Mouse (Mus musculus): ENCODE measurements at regions not wholly inside any gene's neighbourhood (a gene's known extent, or its start where the extent isn't known, plus 50 kb on each side); places are given as distances from the start of the nearest gene placed in this dataset.
A peak's percentile ranks its signal among the peaks of the same experiment; 100 is the strongest.

- H3K4me3 ChIP-seq (ENCODE audit: low read depth, low read length): no peak overlapping the region
- 96% methylated on average over 1 of the region's 1 CpGs for WGBS
- DNase-seq (ENCODE audit: low spot score) (no peak), ATAC-seq (ENCODE audit: low read depth) (no peak)
- H3K27me3 ChIP-seq (replicated peaks; ENCODE audit: control insufficient read depth, insufficient read depth, low read length): no peaks in the 10 kb centered on the region
- H3K36me3 ChIP-seq (ENCODE audit: control insufficient read depth, insufficient read depth, low read length): no peaks in the 10 kb centered on the region
- no peak overlapping the region for H3K4me2 ChIP-seq (ENCODE audit: low read depth, low read length)
- no peaks in the 10 kb centered on the region for H3K4me1 ChIP-seq (ENCODE audit: control insufficient read depth, insufficient read depth, low read length)
- H3K9me3 ChIP-seq (ENCODE audit: control insufficient read depth, low read length): peaks cover 5% of the 10 kb centered on the region; the same call in 1 of the 2 replicates
- no peak overlapping the region for H3K27ac ChIP-seq (replicated peaks; ENCODE audit: low read depth, low read length)
- no peak overlapping the region for H3K9ac ChIP-seq (ENCODE audit: low read depth, low read length)
These were observed 288.2 kb downstream of the Adra2a start for GRCm38 (mm10) chr19:54332140-54332539.

DNA sequence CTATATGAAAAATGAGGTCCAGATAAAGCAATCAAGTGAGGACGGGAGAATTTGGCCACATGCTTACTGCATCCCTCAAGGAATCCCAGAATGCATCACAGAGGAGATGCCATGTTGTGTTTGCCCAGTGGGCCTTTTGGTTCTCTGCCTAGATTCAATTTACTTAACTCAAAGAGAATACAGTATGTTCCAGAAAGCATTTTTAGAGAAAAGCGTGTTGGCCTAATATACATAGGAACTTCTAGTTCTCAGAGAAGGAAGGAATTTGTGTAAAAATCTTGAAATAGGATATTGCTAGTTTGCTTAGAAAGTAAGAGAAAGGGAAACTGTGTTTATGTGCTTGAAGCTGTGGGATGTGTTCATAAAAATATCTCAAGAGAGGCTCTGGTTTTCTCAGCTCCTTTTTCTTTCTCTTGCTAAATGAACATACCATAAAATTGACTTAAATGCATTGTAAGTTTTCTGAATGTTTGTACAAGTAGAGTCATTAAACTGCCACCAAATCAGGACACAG, 296.9 kb downstream of the Adra2a start:
- no peaks in the 10 kb centered on the region for H3K27me3 ChIP-seq (replicated peaks; ENCODE audit: control insufficient read depth, insufficient read depth, low read length)
- no peaks in the 10 kb centered on the region for H3K36me3 ChIP-seq (ENCODE audit: control insufficient read depth, insufficient read depth, low read length)
- no peak overlapping the region for H3K27ac ChIP-seq (replicated peaks; ENCODE audit: low read depth, low read length)
- WGBS: 77% methylated on average over 2 of the region's 2 CpGs
- no peaks in the 10 kb centered on the region for H3K4me1 ChIP-seq (ENCODE audit: control insufficient read depth, insufficient read depth, low read length)
- H3K9ac ChIP-seq (ENCODE audit: low read depth, low read length): no peak overlapping the region
- H3K9me3 ChIP-seq (ENCODE audit: control insufficient read depth, low read length): no peaks in the 10 kb centered on the region
- DNase-seq (ENCODE audit: low spot score): no peak
- no peak for ATAC-seq (ENCODE audit: low read depth)
- no peak overlapping the region for H3K4me2 ChIP-seq (ENCODE audit: low read depth, low read length)
- no peak overlapping the region for H3K4me3 ChIP-seq (ENCODE audit: low read depth, low read length)

- Histone ChIP-seq H3K4me3 (ENCODE audit: low read depth, low read length) (no peak overlapping the region), H3K4me2 (ENCODE audit: low read depth, low read length) (no peak overlapping the region), H3K36me3 (ENCODE audit: control insufficient read depth, insufficient read depth, low read length) (no peaks in the 10 kb centered on the region), H3K9me3 (ENCODE audit: control insufficient read depth, low read length) (no peaks in the 10 kb centered on the region), H3K9ac (ENCODE audit: low read depth, low read length) (no peak overlapping the region), H3K27me3 (replicated peaks; ENCODE audit: control insufficient read depth, insufficient read depth, low read length) (no peaks in the 10 kb centered on the region), H3K4me1 (ENCODE audit: control insufficient read depth, insufficient read depth, low read length) (no peaks in the 10 kb centered on the region), H3K27ac (replicated peaks; ENCODE audit: low read depth, low read length) (no peak overlapping the region)
- WGBS: 84% methylated on average over 7 of the region's 7 CpGs
- ATAC-seq (ENCODE audit: low read depth) (no peak), DNase-seq (ENCODE audit: low spot score) (no peak)
These were observed 315.8 kb downstream of the Adra2a start for GRCm38 (mm10) chr19:54359731-54360130.

- Histone ChIP-seq H3K36me3 (ENCODE audit: control insufficient read depth, insufficient read depth, low read length) (no peaks in the 10 kb centered on the region), H3K27me3 (replicated peaks; ENCODE audit: control insufficient read depth, insufficient read depth, low read length) (no peaks in the 10 kb centered on the region), H3K9me3 (ENCODE audit: control insufficient read depth, low read length) (no peaks in the 10 kb centered on the region), H3K27ac (replicated peaks; ENCODE audit: low read depth, low read length) (no peak overlapping the region), H3K4me3 (ENCODE audit: low read depth, low read length) (no peak overlapping the region), H3K4me2 (ENCODE audit: low read depth, low read length) (no peak overlapping the region), H3K9ac (ENCODE audit: low read depth, low read length) (no peak overlapping the region), H3K4me1 (ENCODE audit: control insufficient read depth, insufficient read depth, low read length) (no peaks in the 10 kb centered on the region)
- DNase-seq (ENCODE audit: low spot score) (no peak), ATAC-seq (ENCODE audit: low read depth) (no peak)
- WGBS: 75% methylated on average over 3 of the region's 3 CpGs
These were observed 316.7 kb downstream of the Adra2a start for GRCm38 (mm10) chr19:54360660-54361059.

- H3K4me3 ChIP-seq (ENCODE audit: low read depth, low read length): no peak overlapping the region
- H3K4me1 ChIP-seq (ENCODE audit: control insufficient read depth, insufficient read depth, low read length): no peaks in the 10 kb centered on the region
- no peak overlapping the region for H3K27ac ChIP-seq (replicated peaks; ENCODE audit: low read depth, low read length)
- H3K27me3 ChIP-seq (replicated peaks; ENCODE audit: control insufficient read depth, insufficient read depth, low read length): no peaks in the 10 kb centered on the region
- no peaks in the 10 kb centered on the region for H3K36me3 ChIP-seq (ENCODE audit: control insufficient read depth, insufficient read depth, low read length)
- H3K4me2 ChIP-seq (ENCODE audit: low read depth, low read length): no peak overlapping the region
- no peaks in the 10 kb centered on the region for H3K9me3 ChIP-seq (ENCODE audit: control insufficient read depth, low read length)
- ATAC-seq (ENCODE audit: low read depth) (no peak), DNase-seq (ENCODE audit: low spot score) (no peak)
- no peak overlapping the region for H3K9ac ChIP-seq (ENCODE audit: low read depth, low read length)
These were observed 341.1 kb downstream of the Adra2a start for GRCm38 (mm10) chr19:54385101-54385500.

DNA sequence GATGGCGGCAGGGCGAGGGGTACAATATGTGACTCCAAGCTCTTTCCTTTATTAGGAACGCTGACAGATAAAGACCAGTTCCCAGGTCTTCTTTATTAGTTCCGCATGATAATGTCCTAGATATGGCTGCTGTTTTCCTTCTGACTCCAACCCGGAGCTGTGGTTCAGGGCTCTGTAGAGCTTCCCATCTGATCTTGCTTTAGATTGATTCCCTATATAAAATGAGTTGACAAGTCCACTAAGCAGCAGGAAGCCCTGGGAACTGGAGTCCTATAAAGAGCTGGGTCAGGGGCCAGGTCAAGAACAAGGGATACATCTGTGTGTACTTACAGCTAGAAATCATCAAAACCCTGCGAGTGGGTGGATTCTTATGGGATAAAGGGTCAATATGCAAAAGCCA, 347.5 kb downstream of the Adra2a start:
- H3K27ac ChIP-seq (replicated peaks; ENCODE audit: low read depth, low read length): no peak overlapping the region
- no peaks in the 10 kb centered on the region for H3K4me1 ChIP-seq (ENCODE audit: control insufficient read depth, insufficient read depth, low read length)
- H3K27me3 ChIP-seq (replicated peaks; ENCODE audit: control insufficient read depth, insufficient read depth, low read length): no peaks in the 10 kb centered on the region
- 56% methylated on average over 6 of the region's 6 CpGs for WGBS
- ATAC-seq (ENCODE audit: low read depth): no peak
- no peak overlapping the region for H3K9ac ChIP-seq (ENCODE audit: low read depth, low read length)
- H3K9me3 ChIP-seq (ENCODE audit: control insufficient read depth, low read length): no peaks in the 10 kb centered on the region
- no peak overlapping the region for H3K4me2 ChIP-seq (ENCODE audit: low read depth, low read length)
- H3K36me3 ChIP-seq (ENCODE audit: control insufficient read depth, insufficient read depth, low read length): no peaks in the 10 kb centered on the region
- H3K4me3 ChIP-seq (ENCODE audit: low read depth, low read length): no peak overlapping the region
- DNase-seq (ENCODE audit: low spot score): peak; percentile 29

DNA sequence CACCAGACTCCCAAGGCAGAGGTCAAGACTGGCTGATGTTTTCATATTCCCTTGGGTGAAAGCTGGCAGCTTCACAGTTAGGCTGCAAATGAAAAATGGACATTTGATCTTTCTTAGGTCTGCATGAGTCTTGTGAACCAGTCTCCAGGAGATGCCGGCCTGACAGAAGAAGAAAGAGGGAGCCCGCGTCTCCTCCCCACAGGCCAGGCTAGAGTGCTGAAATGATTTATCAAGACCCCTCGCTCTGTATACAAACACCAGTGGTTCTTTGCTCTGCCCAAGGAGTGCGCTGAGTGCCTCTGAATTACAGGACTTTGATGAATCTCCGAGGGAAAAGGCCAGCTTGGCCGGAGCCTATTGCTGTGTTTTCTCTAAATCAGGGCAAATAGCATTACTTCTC, 355.7 kb downstream of the Adra2a start:
- H3K4me1 ChIP-seq (ENCODE audit: control insufficient read depth, insufficient read depth, low read length): no peaks in the 10 kb centered on the region
- 52% methylated on average over 7 of the region's 7 CpGs for WGBS
- H3K4me2 ChIP-seq (ENCODE audit: low read depth, low read length): no peak overlapping the region
- H3K9me3 ChIP-seq (ENCODE audit: control insufficient read depth, low read length): no peaks in the 10 kb centered on the region
- ATAC-seq (ENCODE audit: low read depth) (no peak), DNase-seq (ENCODE audit: low spot score) (no peak)
- no peaks in the 10 kb centered on the region for H3K36me3 ChIP-seq (ENCODE audit: control insufficient read depth, insufficient read depth, low read length)
- no peak overlapping the region for H3K27ac ChIP-seq (replicated peaks; ENCODE audit: low read depth, low read length)
- no peak overlapping the region for H3K4me3 ChIP-seq (ENCODE audit: low read depth, low read length)
- H3K27me3 ChIP-seq (replicated peaks; ENCODE audit: control insufficient read depth, insufficient read depth, low read length): no peaks in the 10 kb centered on the region
- no peak overlapping the region for H3K9ac ChIP-seq (ENCODE audit: low read depth, low read length)

DNA sequence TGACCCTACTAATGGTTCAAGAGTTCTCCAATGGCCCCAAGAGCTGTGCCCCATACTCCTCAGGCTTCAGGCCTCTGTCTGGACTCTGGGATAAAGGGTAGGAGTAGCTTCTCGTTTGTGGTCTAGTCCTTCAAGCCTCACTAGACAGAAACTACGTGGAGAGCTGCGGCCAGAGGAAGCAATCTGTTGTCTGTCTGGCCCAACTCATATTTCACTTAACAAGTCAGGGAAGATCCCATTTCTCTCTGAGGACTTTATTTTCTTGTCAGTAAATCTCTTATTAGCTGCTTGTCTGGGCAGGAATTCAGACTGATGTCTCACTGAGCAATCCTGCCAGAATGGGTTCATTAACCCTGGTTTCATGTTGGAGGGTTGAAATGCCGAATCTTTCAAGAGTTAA, 364.0 kb downstream of the Adra2a start:
- ATAC-seq (ENCODE audit: low read depth) (no peak), DNase-seq (ENCODE audit: low spot score) (no peak)
- Histone ChIP-seq H3K4me1 (ENCODE audit: control insufficient read depth, insufficient read depth, low read length) (no peaks in the 10 kb centered on the region), H3K27me3 (replicated peaks; ENCODE audit: control insufficient read depth, insufficient read depth, low read length) (no peaks in the 10 kb centered on the region), H3K9me3 (ENCODE audit: control insufficient read depth, low read length) (no peaks in the 10 kb centered on the region), H3K36me3 (ENCODE audit: control insufficient read depth, insufficient read depth, low read length) (no peaks in the 10 kb centered on the region), H3K4me3 (ENCODE audit: low read depth, low read length) (no peak overlapping the region), H3K4me2 (ENCODE audit: low read depth, low read length) (no peak overlapping the region), H3K27ac (replicated peaks; ENCODE audit: low read depth, low read length) (no peak overlapping the region), H3K9ac (ENCODE audit: low read depth, low read length) (no peak overlapping the region)
- WGBS: 57% methylated on average over 4 of the region's 4 CpGs

DNA sequence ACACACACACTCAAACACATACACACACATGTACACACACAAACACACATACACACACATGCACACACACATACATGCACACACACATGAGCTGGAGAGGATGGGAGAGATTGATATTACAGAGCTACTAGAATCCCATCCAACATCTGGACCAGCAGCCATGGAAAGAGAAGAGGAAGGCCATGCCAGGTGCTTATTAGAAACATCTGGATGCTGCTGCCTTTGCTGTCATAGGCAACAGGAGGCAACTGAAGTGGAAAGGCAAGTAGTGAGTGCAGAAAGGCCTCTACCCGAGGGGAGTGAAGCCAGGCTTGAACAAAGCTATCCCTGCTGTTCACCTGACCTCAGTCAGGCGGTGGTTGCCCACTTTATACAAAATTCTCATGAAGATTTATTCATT, 385.1 kb downstream of the Adra2a start:
- H3K9ac ChIP-seq (ENCODE audit: low read depth, low read length): no peak overlapping the region
- no peak overlapping the region for H3K4me3 ChIP-seq (ENCODE audit: low read depth, low read length)
- ATAC-seq (ENCODE audit: low read depth) (no peak), DNase-seq (ENCODE audit: low spot score) (peak; percentile 68)
- peaks cover 13% of the 10 kb centered on the region for H3K9me3 ChIP-seq (ENCODE audit: control insufficient read depth, low read length)
- no peak overlapping the region for H3K27ac ChIP-seq (replicated peaks; ENCODE audit: low read depth, low read length)
- H3K4me1 ChIP-seq (ENCODE audit: control insufficient read depth, insufficient read depth, low read length): 0 out of 2 replicates have a peak, but pooled peaks cover 2% of the 10 kb centered on the region
- 31% methylated on average over 2 of the region's 2 CpGs for WGBS
- no peaks in the 10 kb centered on the region for H3K36me3 ChIP-seq (ENCODE audit: control insufficient read depth, insufficient read depth, low read length)
- no peaks in the 10 kb centered on the region for H3K27me3 ChIP-seq (replicated peaks; ENCODE audit: control insufficient read depth, insufficient read depth, low read length)
- H3K4me2 ChIP-seq (ENCODE audit: low read depth, low read length): no peak overlapping the region
